Mouse (Mus musculus) embryonic facial prominence, embryonic 12.5 days (tissue): ENCODE results near the gene Pde4d. TPM values are rescaled to one million over a fixed set of nuclear protein-coding genes. Genes with fewer than 3 reads are reported as not detected.
A peak's percentile ranks its signal among the peaks of the same experiment; 100 is the strongest.

Experiments
- ATAC-seq: fragments of 200-750 bp; cut with Nextera tagmentation; 2 replicates; pipeline ENCODE4 v1.8.0; 2017; ENCODE audit not compliant: insufficient number of reproducible peaks, insufficient read depth, low FRiP score, low TSS enrichment
- H3K27ac ChIP-seq: fragments of 300-500 bp; sonication (generic); 2 replicates; pipeline ENCODE4 v1.5.1; 2016; ENCODE audit warnings: mild to moderate bottlenecking
- H3K27me3 ChIP-seq: fragments of 300-500 bp; sonication (generic); 2 replicates; pipeline ENCODE4 v1.6.1; 2016; ENCODE audit warnings: mild to moderate bottlenecking, moderate library complexity
- H3K36me3 ChIP-seq: fragments of 300-500 bp; sonication (generic); 2 replicates; pipeline ENCODE4 v1.6.1; 2016; ENCODE audit warnings: mild to moderate bottlenecking
- H3K4me1 ChIP-seq: fragments of 300-500 bp; sonication (generic); 2 replicates; pipeline ENCODE4 v1.6.1; 2016
- H3K4me2 ChIP-seq: fragments of 300-500 bp; sonication (generic); replicated peaks from 2 replicates; pipeline ENCODE4 v1.6.1; 2016; ENCODE audit warnings: mild to moderate bottlenecking, moderate library complexity
- H3K4me3 ChIP-seq: fragments of 300-500 bp; sonication (generic); 2 replicates; pipeline ENCODE4 v1.5.1; 2016; ENCODE audit warnings: mild to moderate bottlenecking
- H3K9ac ChIP-seq: fragments of 300-500 bp; sonication (generic); 2 replicates; pipeline ENCODE4 v1.6.1; 2016; ENCODE audit warnings: mild to moderate bottlenecking, moderate library complexity
- H3K9me3 ChIP-seq: fragments of 300-500 bp; sonication (generic); 2 replicates; pipeline ENCODE4 v1.6.1; 2016; ENCODE audit warnings: mild to moderate bottlenecking, moderate library complexity
- WGBS: fragments of 180-500 bp; shearing (Covaris S2); methylation state at CpG from one replicate; pipeline ENCODE4 v1.1.7; 2016; 5-methylcytosine and 5-hydroxymethylcytosine counted together
- polyA plus RNA-seq: library from polyadenylated mRNA; unstranded; fragments of >200 nt; fragmentation: Nextera tagmentation; extraction: Ambion mirVana; gene quantifications from 2 replicates; pipeline ENCODE4 v1.2.1, GENCODE M21; 2016

Pde4d gene
- polyA plus RNA-seq, 1 experiment from 2014 or later, result 20.4 TPM

- H3K4me1 ChIP-seq, result no peaks in the 10 kb centered on the region
- WGBS, result 70% methylated on average over 8 of the region's 8 CpGs
- peaks cover 10% of the 10 kb centered on the region; the same call in 1 of the 2 replicates for H3K27me3 ChIP-seq
- H3K4me3 ChIP-seq, result no peak overlapping the region
- H3K36me3 ChIP-seq, result no peaks in the 10 kb centered on the region
- no peak overlapping the region for H3K27ac ChIP-seq
- 0 out of 2 replicates have a peak overlapping the region, but pooled peaks have one; percentile 5 for H3K4me2 ChIP-seq
- no peaks in the 10 kb centered on the region for H3K9me3 ChIP-seq
- no peak for ATAC-seq
- H3K9ac ChIP-seq, result no peak overlapping the region
Observed at GRCm38 (mm10) chr13:109211471-109211870, 761.7 kb downstream of the Pde4d start.

DNA sequence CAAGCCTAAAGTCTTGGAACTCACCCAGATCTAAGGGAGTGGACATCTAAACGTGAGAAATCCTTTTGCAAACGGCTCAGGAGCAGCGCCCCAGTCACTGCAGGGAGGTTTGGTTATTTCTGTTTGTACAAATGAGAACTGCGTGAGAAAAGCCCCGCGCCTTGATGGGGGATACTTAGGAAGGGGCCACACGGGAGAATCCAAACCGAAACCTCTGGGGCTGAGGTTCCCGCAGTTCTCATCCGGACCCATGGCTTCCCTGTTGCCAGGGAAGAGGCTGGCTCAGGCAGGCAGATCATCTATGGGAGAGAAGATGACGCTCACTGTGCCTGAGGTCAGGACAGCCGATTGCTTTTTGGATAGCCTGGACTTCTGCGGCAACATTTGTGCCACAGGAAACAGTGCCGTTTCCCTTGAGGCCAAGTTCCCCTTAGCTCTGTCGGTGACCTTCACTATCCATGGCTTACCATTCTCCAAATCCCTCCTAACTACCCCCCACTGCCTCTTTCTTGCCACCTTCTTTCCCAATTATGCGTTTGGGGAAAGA lies 762.3 kb downstream of the Pde4d start:
- Histone ChIP-seq H3K36me3 (no peaks in the 10 kb centered on the region), H3K4me2 (0 out of 2 replicates have a peak overlapping the region, but pooled peaks have one; percentile 5), H3K27ac (no peak overlapping the region), H3K27me3 (peaks cover 10% of the 10 kb centered on the region; the same call in 1 of the 2 replicates), H3K4me1 (no peaks in the 10 kb centered on the region), H3K9ac (no peak overlapping the region), H3K4me3 (no peak overlapping the region), H3K9me3 (no peaks in the 10 kb centered on the region)
- no peak for ATAC-seq
- WGBS, result 53% methylated on average over 16 of the region's 16 CpGs

GRCm38 (mm10) chr13:109212788-109213473 lies 763.2 kb downstream of the Pde4d start:
- Histone ChIP-seq H3K9me3 (no peaks in the 10 kb centered on the region), H3K36me3 (no peaks in the 10 kb centered on the region), H3K27ac (no peak overlapping the region), H3K4me3 (no peak overlapping the region), H3K4me1 (no peaks in the 10 kb centered on the region), H3K9ac (no peak overlapping the region), H3K27me3 (peaks cover 10% of the 10 kb centered on the region; the same call in 1 of the 2 replicates), H3K4me2 (peak overlapping the region; percentile 37)
- 25% methylated on average over 13 of the region's 13 CpGs for WGBS
- ATAC-seq, result no peak

- 83% methylated on average over 8 of the region's 8 CpGs for WGBS
- Histone ChIP-seq H3K4me1 (no peaks in the 10 kb centered on the region), H3K4me2 (no peak overlapping the region), H3K27ac (no peak overlapping the region), H3K9me3 (no peaks in the 10 kb centered on the region), H3K4me3 (no peak overlapping the region), H3K27me3 (no peaks in the 10 kb centered on the region), H3K36me3 (no peaks in the 10 kb centered on the region), H3K9ac (no peak overlapping the region)
- no peak for ATAC-seq
Observed at GRCm38 (mm10) chr13:109219019-109219725, 769.4 kb downstream of the Pde4d start.

DNA sequence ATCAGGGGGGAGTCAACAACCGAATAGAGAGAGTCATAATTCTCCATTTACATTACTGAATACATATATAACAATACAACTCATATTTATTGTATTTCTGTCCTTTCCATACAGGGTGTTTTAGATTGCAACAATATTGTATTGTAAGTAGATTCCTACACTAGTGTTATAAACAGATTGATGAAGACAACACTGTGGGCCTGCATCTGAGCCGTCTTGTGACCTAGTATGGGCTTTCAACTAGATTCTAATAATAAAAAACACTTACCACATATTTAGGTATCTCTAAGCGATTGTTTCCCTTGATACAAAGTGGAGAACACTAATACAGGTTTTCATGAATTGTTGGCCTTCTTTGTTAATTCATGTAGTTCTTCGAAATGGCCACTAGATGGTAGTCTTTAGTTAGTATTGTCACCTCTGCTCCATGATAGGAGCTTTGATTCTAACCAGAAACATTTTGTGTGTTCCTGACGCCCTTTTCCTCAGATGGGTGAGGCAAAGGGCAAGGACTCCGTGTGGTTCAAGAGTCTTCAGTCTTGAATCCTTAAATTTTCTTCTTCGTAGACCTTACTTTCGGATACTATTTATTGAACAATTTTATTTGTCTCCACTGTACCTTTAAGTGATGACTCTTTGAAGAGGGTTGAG lies 779.3 kb downstream of the Pde4d start:
- Histone ChIP-seq H3K9ac (no peak overlapping the region), H3K4me3 (peak overlapping the region; percentile 5; the same call in 1 of the 2 replicates), H3K36me3 (no peaks in the 10 kb centered on the region), H3K4me1 (peaks cover 17% of the 10 kb centered on the region), H3K4me2 (peak overlapping the region; percentile 41), H3K9me3 (no peaks in the 10 kb centered on the region), H3K27ac (no peak overlapping the region), H3K27me3 (no peaks in the 10 kb centered on the region)
- 0 out of 2 replicates have a peak, but pooled peaks have one; percentile 52 for ATAC-seq
- 24% methylated on average over 8 of the region's 8 CpGs for WGBS

- ATAC-seq, result 0 out of 2 replicates have a peak, but pooled peaks have one; percentile 5
- Histone ChIP-seq H3K9me3 (no peaks in the 10 kb centered on the region), H3K36me3 (no peaks in the 10 kb centered on the region), H3K4me2 (peak overlapping the region; percentile 41), H3K4me1 (peaks cover 17% of the 10 kb centered on the region), H3K9ac (no peak overlapping the region), H3K27ac (no peak overlapping the region), H3K4me3 (peak overlapping the region; percentile 5; the same call in 1 of the 2 replicates), H3K27me3 (no peaks in the 10 kb centered on the region)
- WGBS, result 44% methylated on average over 17 of the region's 17 CpGs
Observed at GRCm38 (mm10) chr13:109229618-109230334, 780.0 kb downstream of the Pde4d start.

- Histone ChIP-seq H3K27ac (no peak overlapping the region), H3K4me3 (no peak overlapping the region), H3K36me3 (no peaks in the 10 kb centered on the region), H3K4me1 (peaks cover 17% of the 10 kb centered on the region), H3K9me3 (no peaks in the 10 kb centered on the region), H3K27me3 (no peaks in the 10 kb centered on the region), H3K9ac (no peak overlapping the region), H3K4me2 (no peak overlapping the region)
- 57% methylated on average over 13 of the region's 13 CpGs for WGBS
- no peak for ATAC-seq
Observed at GRCm38 (mm10) chr13:109230335-109230987, 780.7 kb downstream of the Pde4d start.

GRCm38 (mm10) chr13:109231848-109232460 lies 782.2 kb downstream of the Pde4d start:
- no peaks in the 10 kb centered on the region for H3K9me3 ChIP-seq
- peaks cover 17% of the 10 kb centered on the region for H3K4me1 ChIP-seq
- H3K36me3 ChIP-seq, result no peaks in the 10 kb centered on the region
- H3K27me3 ChIP-seq, result no peaks in the 10 kb centered on the region
- 0 out of 2 replicates have a peak overlapping the region, but pooled peaks have one; percentile 7 for H3K4me2 ChIP-seq
- no peak for ATAC-seq
- no peak overlapping the region for H3K9ac ChIP-seq
- 65% methylated on average over 18 of the region's 18 CpGs for WGBS
- H3K27ac ChIP-seq, result no peak overlapping the region
- H3K4me3 ChIP-seq, result no peak overlapping the region

GRCm38 (mm10) chr13:109232531-109232930 lies 782.8 kb downstream of the Pde4d start:
- H3K27me3 ChIP-seq, result no peaks in the 10 kb centered on the region
- no peaks in the 10 kb centered on the region for H3K36me3 ChIP-seq
- WGBS, result 60% methylated on average over 5 of the region's 5 CpGs
- ATAC-seq, result no peak
- no peak overlapping the region for H3K4me3 ChIP-seq
- no peaks in the 10 kb centered on the region for H3K9me3 ChIP-seq
- no peak overlapping the region for H3K9ac ChIP-seq
- no peak overlapping the region for H3K4me2 ChIP-seq
- H3K4me1 ChIP-seq, result peaks cover 17% of the 10 kb centered on the region
- no peak overlapping the region for H3K27ac ChIP-seq

- WGBS, result 31% methylated on average over 5 of the region's 5 CpGs
- H3K27me3 ChIP-seq, result no peaks in the 10 kb centered on the region
- no peak overlapping the region for H3K4me3 ChIP-seq
- no peaks in the 10 kb centered on the region for H3K36me3 ChIP-seq
- H3K4me2 ChIP-seq, result no peak overlapping the region
- H3K27ac ChIP-seq, result no peak overlapping the region
- H3K9ac ChIP-seq, result no peak overlapping the region
- H3K4me1 ChIP-seq, result peaks cover 17% of the 10 kb centered on the region
- ATAC-seq, result no peak
- no peaks in the 10 kb centered on the region for H3K9me3 ChIP-seq
Observed at GRCm38 (mm10) chr13:109233911-109234613, 784.3 kb downstream of the Pde4d start.
